Mouse (Mus musculus): ENCODE data around the gene Arl6ip5. TPM values are rescaled to one million over a fixed set of nuclear protein-coding genes. Genes with fewer than 3 reads are reported as not detected.
A peak's percentile ranks its signal among the peaks of the same experiment; 100 is the strongest.

Arl6ip5 gene
- polyA plus RNA-seq, 1 experiment = 125 TPM

- TF ChIP-seq CTCF (IDR thresholded peaks at IDR 0.05; ENCODE audit: borderline replicate concordance, extremely low read depth, insufficient read depth, insufficient read length) (no peak), POLR2A (IDR thresholded peaks at IDR 0.05; ENCODE audit: borderline replicate concordance, extremely low read depth, insufficient read depth, insufficient read length, poor library complexity, severe bottlenecking) (no peak)
Measured at GRCm38 (mm10) chr6:97275760-97276159, 65.3 kb downstream of the Arl6ip5 start.

GRCm38 (mm10) chr6:97276366-97276765, 65.9 kb downstream of the Arl6ip5 start:
- peak; percentile 71 for DNase-seq (ENCODE audit: low read depth)
- no peak for TF ChIP-seq POLR2A (IDR thresholded peaks at IDR 0.05; ENCODE audit: borderline replicate concordance, extremely low read depth, insufficient read depth, insufficient read length, poor library complexity, severe bottlenecking)

More at GRCm38 (mm10) chr6:97275760-97276159, 65.3 kb downstream of the Arl6ip5 start:
- no peak for DNase-seq (ENCODE audit: low read depth)

GRCm38 (mm10) chr6:97276890-97277497, 66.5 kb downstream of the Arl6ip5 start:
- DNase-seq (ENCODE audit: low read depth) = peak; percentile 24
- no peak for TF ChIP-seq POLR2A (IDR thresholded peaks at IDR 0.05; ENCODE audit: borderline replicate concordance, extremely low read depth, insufficient read depth, insufficient read length, poor library complexity, severe bottlenecking)
- TF ChIP-seq CTCF (IDR thresholded peaks at IDR 0.05; ENCODE audit: borderline replicate concordance, extremely low read depth, insufficient read depth, insufficient read length) = no peak

GRCm38 (mm10) chr6:97278014-97278787, 67.7 kb downstream of the Arl6ip5 start:
- TF ChIP-seq POLR2A (IDR thresholded peaks at IDR 0.05; ENCODE audit: borderline replicate concordance, extremely low read depth, insufficient read depth, insufficient read length, poor library complexity, severe bottlenecking) = no peak
- peak; percentile 79; the same call in 1 of the 2 replicates for TF ChIP-seq CTCF (IDR thresholded peaks at IDR 0.05; ENCODE audit: borderline replicate concordance, extremely low read depth, insufficient read depth, insufficient read length)

GRCm38 (mm10) chr6:97278878-97279277, 68.4 kb downstream of the Arl6ip5 start:
- DNase-seq (ENCODE audit: low read depth) = peak; percentile 11
- TF ChIP-seq CTCF (IDR thresholded peaks at IDR 0.05; ENCODE audit: borderline replicate concordance, extremely low read depth, insufficient read depth, insufficient read length) (no peak), POLR2A (IDR thresholded peaks at IDR 0.05; ENCODE audit: borderline replicate concordance, extremely low read depth, insufficient read depth, insufficient read length, poor library complexity, severe bottlenecking) (no peak)

More at GRCm38 (mm10) chr6:97278014-97278787, 67.7 kb downstream of the Arl6ip5 start:
- peak; percentile 85 for DNase-seq (ENCODE audit: low read depth)

Other genes starting within 250 kb of the Arl6ip5 start
- 1.4 and 2.3 TPM in 2 replicates for gene Fam19a4, start 150.3 kb upstream of the Arl6ip5 start, polyA plus RNA-seq (2012; rRNA removed)
- 12.6 and 15.8 TPM in 2 replicates for gene Eogt, start 61.5 kb upstream of the Arl6ip5 start, polyA plus RNA-seq (2012; rRNA removed)
- gene Tmf1, start 31.6 kb upstream of the Arl6ip5 start, polyA plus RNA-seq (2012; rRNA removed) = 3.0 and 8.4 TPM in 2 replicates
- gene Uba3, start 5.0 kb upstream of the Arl6ip5 start, polyA plus RNA-seq (2012; rRNA removed) = 71.3 and 84.4 TPM in 2 replicates
- gene Lmod3, start 42.1 kb downstream of the Arl6ip5 start, polyA plus RNA-seq (2012; rRNA removed) = 0.05 and 0.09 TPM in 2 replicates

Measured in brain, embryonic 14.5 days (tissue).